Mouse (Mus musculus) bone marrow, adult 2 months (tissue): ENCODE measurements at regions not wholly inside any gene's neighbourhood (a gene's known extent, or its start where the extent isn't known, plus 50 kb on each side); places are given as distances from the start of the nearest gene placed in this dataset.

Source experiments
- CTCF ChIP-seq: fragments of 200-500 bp; IDR thresholded peaks from 2 replicates; pipeline ENCODE4 v1.5.1; 2011; ENCODE audit warnings: low read length, control low read depth; ENCODE audit not compliant: control insufficient read depth, insufficient read depth
- POLR2A ChIP-seq: fragments of 200-500 bp; IDR thresholded peaks from 2 replicates; pipeline ENCODE4 v1.6.1; 2011; ENCODE audit warnings: low read depth, mild to moderate bottlenecking, control low read depth, low read length, borderline replicate concordance; ENCODE audit not compliant: control insufficient read depth

GRCm38 (mm10) chr7:72685803-72686202 is 379.4 kb upstream of the Mctp2 start:
- TF ChIP-seq POLR2A = no peak
- no peak for TF ChIP-seq CTCF
